Mouse (Mus musculus) urinary bladder, postnatal 0 days (tissue): ENCODE data around the gene Rnpepl1. TPM values are rescaled to one million over a fixed set of nuclear protein-coding genes. Genes with fewer than 3 reads are reported as not detected.

Source experiments
- polyA plus RNA-seq: library from polyadenylated mRNA; unstranded; fragments of >200 nt; fragmentation: Nextera tagmentation; extraction: Ambion mirVana; gene quantifications from 2 replicates; pipeline ENCODE4 v1.2.1, GENCODE M21; 2015

The Rnpepl1 gene
- polyA plus RNA-seq: 38.4 and 41.1 TPM in 2 replicates

GRCm38 (mm10) chr1:92910239-92910885 is at the start of gene Rnpepl1:
TSS of gene Rnpepl1 (plus strand) at chr1:92910783.

GRCm38 (mm10) chr1:92902786-92903185 is 7.8 kb upstream of the Rnpepl1 start, which contains the start of gene Ankmy1:
TSS of gene Ankmy1 (minus strand) at chr1:92902906.

DNA sequence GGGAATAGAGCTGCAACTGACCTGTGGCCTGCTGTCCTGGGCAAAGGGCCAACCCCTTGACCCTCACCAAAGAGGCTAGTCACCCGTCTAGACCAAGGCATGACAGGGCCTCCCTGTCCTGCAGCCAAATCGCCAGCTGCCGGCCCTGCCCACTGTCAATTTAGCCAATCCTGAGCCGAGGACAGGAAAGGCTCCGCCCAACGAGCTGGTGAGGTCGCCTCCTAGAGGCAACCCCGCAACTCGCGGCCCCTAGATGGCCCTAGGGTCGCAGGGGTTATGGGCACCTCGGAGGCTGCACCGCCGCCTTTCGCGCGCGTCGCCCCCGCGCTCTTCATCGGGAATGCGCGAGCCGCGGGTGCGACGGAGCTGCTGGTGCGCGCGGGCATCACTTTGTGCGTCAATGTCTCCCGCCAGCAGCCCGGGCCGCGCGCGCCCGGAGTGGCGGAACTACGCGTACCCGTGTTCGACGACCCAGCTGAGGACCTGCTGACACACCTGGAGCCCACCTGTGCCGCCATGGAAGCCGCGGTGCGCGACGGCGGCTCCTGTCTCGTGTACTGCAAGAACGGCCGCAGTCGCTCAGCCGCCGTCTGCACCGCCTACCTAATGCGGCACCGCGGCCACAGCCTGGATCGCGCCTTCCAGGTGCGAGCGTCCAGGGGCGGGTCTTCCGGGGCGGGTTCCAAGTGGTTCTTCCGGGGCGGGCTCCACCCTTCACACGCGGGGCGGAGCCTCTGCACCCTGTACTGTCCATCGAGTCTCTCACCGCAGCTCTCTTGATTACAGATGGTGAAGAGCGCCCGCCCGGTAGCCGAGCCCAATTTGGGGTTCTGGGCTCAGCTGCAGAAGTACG is 3.6 kb upstream of the Rnpepl1 start, which contains the start of gene Dusp28:
Gene Dusp28 (plus strand): TSS at position 203 of the 853 bp plus-strand sequence.

DNA sequence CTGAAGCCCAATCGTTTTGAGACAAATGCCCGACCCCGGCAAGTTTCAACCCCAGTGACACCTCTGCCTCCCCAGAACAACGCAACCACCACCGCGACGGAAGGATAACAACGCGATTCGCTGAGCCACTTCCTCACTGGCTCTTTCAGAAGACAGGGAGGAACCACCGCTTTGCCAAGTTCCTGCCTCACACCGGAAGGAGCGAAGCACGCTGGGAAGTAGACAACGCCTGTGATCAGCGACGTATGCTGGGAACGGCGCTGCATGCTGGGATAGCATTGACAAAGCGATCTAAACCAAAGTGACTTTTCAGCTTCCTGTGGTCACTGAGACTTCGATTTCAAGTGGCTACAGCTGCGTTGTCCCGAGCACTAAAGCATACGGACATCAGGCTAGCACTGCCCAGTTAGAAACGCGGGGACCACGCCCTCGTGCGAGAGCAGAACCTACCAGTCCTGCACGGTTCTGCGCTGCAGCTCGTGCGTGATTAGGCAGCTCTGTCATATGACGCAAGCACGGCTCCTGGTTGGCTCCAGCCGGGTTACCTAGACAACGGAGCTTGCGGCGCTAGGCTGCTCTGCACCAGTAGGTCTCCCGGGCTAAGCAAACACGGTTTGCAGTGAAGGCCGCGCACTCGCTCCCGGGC is 23.7 kb downstream of the Rnpepl1 start, which contains the start of gene Capn10:
Gene Capn10 (plus strand): TSS at position 195 of the 646 bp plus-strand sequence.

GRCm38 (mm10) chr1:92950607-92951006 is 40.0 kb downstream of the Rnpepl1 start, which contains the start of gene Gpr35:
TSS of gene Gpr35 (plus strand) at chr1:92950865.

Other genes starting within 250 kb of the Rnpepl1 start
- gene Gpc1, start 79.1 kb upstream of the Rnpepl1 start, polyA plus RNA-seq: 12.9 and 15.9 TPM in 2 replicates
- gene Ankmy1, start 7.9 kb upstream of the Rnpepl1 start, polyA plus RNA-seq: 0.10 TPM in 1 of 2 replicates, not detected in the other
- 9.7 and 10.1 TPM in 2 replicates for gene Dusp28, start 3.8 kb upstream of the Rnpepl1 start, polyA plus RNA-seq
- gene Capn10, start 23.6 kb downstream of the Rnpepl1 start, polyA plus RNA-seq: 13.7 and 15.7 TPM in 2 replicates
- gene Gpr35, start 40.1 kb downstream of the Rnpepl1 start, polyA plus RNA-seq: 1.6 and 4.9 TPM in 2 replicates
- gene Aqp12, start 95.6 kb downstream of the Rnpepl1 start, polyA plus RNA-seq: not detected in 2 replicates
- 4.4 and 5.0 TPM in 2 replicates for gene Kif1a, start 191.2 kb downstream of the Rnpepl1 start, polyA plus RNA-seq
- 0.19 and 0.30 TPM in 2 replicates for gene Agxt, start 224.5 kb downstream of the Rnpepl1 start, polyA plus RNA-seq